Mouse (Mus musculus): ENCODE results near the gene Dmap1.

- TF ChIP-seq ZNF384 (IDR thresholded peaks at IDR 0.05; ENCODE audit: low read depth, low read length) (no peak), ZC3H11A (IDR thresholded peaks at IDR 0.05; ENCODE audit: borderline replicate concordance, low read depth, low read length) (no peak)
Observed at GRCm38 (mm10) chr4:117712314-117712713, 30.2 kb upstream of the Dmap1 start.

Measured in ES-E14 (cell line).